Mouse (Mus musculus): ENCODE data around the gene Fbxl19.

- TF ChIP-seq POLR2A (IDR thresholded peaks at IDR 0.05; ENCODE audit: low read depth, low read length): no peak
- TF ChIP-seq CTCF (IDR thresholded peaks at IDR 0.05; ENCODE audit: extremely low read depth, insufficient read depth, insufficient read length, insufficient replicate concordance): no peak
Observed at GRCm38 (mm10) chr7:127815116-127815665, 70.8 kb downstream of the Fbxl19 start.

Measured in spleen, adult 2 months (tissue).